Mouse (Mus musculus): ENCODE measurements around the gene Hs3st1. TPM values are rescaled to one million over a fixed set of nuclear protein-coding genes. Genes with fewer than 3 reads are reported as not detected.

Gene Hs3st1
- polyA plus RNA-seq, 1 experiment from 2014 or later = 1.7 TPM

DNA sequence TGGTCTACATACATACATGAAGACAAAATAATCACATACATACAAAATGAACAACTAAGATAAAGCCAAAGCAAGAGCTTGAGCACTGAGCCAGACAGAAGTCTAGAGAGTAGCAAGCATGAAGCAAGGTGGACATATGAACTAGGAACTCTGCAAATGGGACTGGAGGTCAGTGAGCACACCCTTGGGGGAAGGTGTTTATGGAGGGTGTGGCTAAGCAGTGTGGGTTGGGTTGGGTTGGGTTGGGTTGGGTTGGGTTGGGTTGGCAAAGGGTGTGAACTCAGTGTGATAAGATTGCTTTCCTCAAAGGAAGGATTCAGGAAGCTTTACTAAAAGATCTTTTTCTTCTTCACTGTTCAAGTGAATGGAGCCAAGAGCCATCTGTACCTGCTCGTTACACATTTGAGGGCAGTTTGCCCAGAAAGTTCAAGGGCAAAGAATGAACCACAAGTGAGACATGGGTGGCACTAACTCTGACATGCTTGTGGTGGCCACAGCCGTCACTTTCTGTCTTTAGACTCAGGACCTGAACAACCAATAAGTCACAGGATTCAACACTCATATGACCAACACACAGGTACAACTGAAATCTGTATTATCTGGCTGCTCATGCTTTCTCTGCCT lies 137.8 kb downstream of the Hs3st1 start:
- DNase-seq (ENCODE audit: low spot score) (no peak), ATAC-seq (replicated peaks; ENCODE audit: low FRiP score) (no peak)
- 80% methylated on average over 2 of the region's 2 CpGs for WGBS
- Histone ChIP-seq H3K27me3 (replicated peaks; ENCODE audit: control insufficient read depth, insufficient read depth, low read length) (no peaks in the 10 kb centered on the region), H3K4me2 (no peak overlapping the region), H3K4me1 (replicated peaks; ENCODE audit: control insufficient read depth, insufficient read depth, low read length) (no peaks in the 10 kb centered on the region), H3K36me3 (ENCODE audit: control insufficient read depth, insufficient read depth, low read length) (no peaks in the 10 kb centered on the region), H3K9me3 (ENCODE audit: control insufficient read depth, low read length) (no peaks in the 10 kb centered on the region), H3K4me3 (ENCODE audit: low read depth, low read length) (no peak overlapping the region), H3K27ac (ENCODE audit: low read depth, low read length) (no peak overlapping the region), H3K9ac (ENCODE audit: low read depth, low read length) (no peak overlapping the region)

DNA sequence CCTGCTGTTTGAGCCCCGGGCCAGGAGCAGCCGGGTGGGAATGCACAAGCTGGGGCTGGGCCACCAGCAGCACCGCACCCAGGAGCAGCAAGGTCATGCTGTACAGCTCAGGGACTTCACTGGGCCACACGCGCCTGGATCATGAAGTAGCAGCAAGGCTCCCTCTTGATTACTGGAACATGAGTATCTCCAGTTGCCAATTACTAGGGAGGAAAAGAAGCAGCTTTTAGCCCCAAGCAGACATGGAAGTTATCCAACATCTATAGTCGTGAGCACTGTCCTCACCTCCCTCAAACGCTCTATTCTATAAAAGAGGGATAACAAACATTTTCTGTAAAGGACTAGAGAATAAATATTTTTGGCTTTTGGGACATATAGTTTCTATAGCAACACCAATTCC lies 140.1 kb downstream of the Hs3st1 start:
- WGBS = 92% methylated on average over 7 of the region's 7 CpGs
- Histone ChIP-seq H3K4me3 (ENCODE audit: low read depth, low read length) (no peak overlapping the region), H3K4me2 (no peak overlapping the region), H3K9me3 (ENCODE audit: control insufficient read depth, low read length) (no peaks in the 10 kb centered on the region), H3K36me3 (ENCODE audit: control insufficient read depth, insufficient read depth, low read length) (no peaks in the 10 kb centered on the region), H3K27me3 (replicated peaks; ENCODE audit: control insufficient read depth, insufficient read depth, low read length) (no peaks in the 10 kb centered on the region), H3K27ac (ENCODE audit: low read depth, low read length) (no peak overlapping the region), H3K9ac (ENCODE audit: low read depth, low read length) (no peak overlapping the region), H3K4me1 (replicated peaks; ENCODE audit: control insufficient read depth, insufficient read depth, low read length) (no peaks in the 10 kb centered on the region)
- ATAC-seq (replicated peaks; ENCODE audit: low FRiP score) (no peak), DNase-seq (ENCODE audit: low spot score) (no peak)

DNA sequence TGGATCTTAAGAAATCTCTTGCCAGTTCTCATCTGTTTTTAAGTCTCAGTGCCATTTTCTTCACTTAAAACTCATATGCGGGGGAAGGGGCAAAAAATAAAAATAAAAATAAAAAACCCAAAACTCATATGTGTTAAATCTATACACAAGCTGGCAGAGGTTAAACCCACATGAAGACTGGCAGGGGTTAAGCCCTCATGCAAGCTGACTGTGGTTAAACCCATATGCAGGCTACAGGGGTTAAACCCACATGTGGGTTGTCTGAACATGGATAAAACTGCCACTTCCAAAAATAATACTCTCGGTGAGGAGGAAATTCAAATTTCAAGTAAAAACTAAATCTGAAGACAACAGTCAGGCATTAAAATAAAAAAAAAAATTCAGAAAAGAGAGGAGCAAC lies 141.7 kb downstream of the Hs3st1 start:
- DNase-seq (ENCODE audit: low spot score) (no peak), ATAC-seq (replicated peaks; ENCODE audit: low FRiP score) (no peak)
- H3K9me3 ChIP-seq (ENCODE audit: control insufficient read depth, low read length) = no peaks in the 10 kb centered on the region
- H3K27me3 ChIP-seq (replicated peaks; ENCODE audit: control insufficient read depth, insufficient read depth, low read length) = no peaks in the 10 kb centered on the region
- no peaks in the 10 kb centered on the region for H3K36me3 ChIP-seq (ENCODE audit: control insufficient read depth, insufficient read depth, low read length)
- H3K9ac ChIP-seq (ENCODE audit: low read depth, low read length) = no peak overlapping the region
- no peak overlapping the region for H3K27ac ChIP-seq (ENCODE audit: low read depth, low read length)
- H3K4me1 ChIP-seq (replicated peaks; ENCODE audit: control insufficient read depth, insufficient read depth, low read length) = no peaks in the 10 kb centered on the region
- H3K4me2 ChIP-seq = no peak overlapping the region
- H3K4me3 ChIP-seq (ENCODE audit: low read depth, low read length) = no peak overlapping the region
- 86% methylated on average over 2 of the region's 2 CpGs for WGBS

DNA sequence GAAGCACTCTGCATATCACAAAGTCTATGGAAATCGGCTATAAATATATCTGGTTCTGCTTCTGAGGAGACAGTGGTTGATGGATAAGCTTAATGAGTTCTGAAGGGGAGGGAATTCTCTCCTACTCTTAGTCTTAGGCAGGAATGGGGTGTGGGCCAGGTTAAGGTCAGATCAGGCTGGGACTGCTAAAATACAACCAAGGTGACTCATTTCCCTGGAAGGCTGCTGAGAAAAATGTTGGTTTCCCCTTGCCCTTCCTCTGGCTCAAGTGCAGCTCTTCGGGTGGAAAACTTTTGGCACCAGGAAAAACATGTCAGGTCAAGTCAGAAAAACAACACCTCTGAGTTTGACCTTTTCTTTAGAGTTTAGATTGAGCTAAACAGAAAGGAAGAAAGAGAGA lies 143.0 kb downstream of the Hs3st1 start:
- Histone ChIP-seq H3K4me2 (no peak overlapping the region), H3K36me3 (ENCODE audit: control insufficient read depth, insufficient read depth, low read length) (no peaks in the 10 kb centered on the region), H3K4me1 (replicated peaks; ENCODE audit: control insufficient read depth, insufficient read depth, low read length) (no peaks in the 10 kb centered on the region), H3K9ac (ENCODE audit: low read depth, low read length) (no peak overlapping the region), H3K9me3 (ENCODE audit: control insufficient read depth, low read length) (no peaks in the 10 kb centered on the region), H3K27me3 (replicated peaks; ENCODE audit: control insufficient read depth, insufficient read depth, low read length) (no peaks in the 10 kb centered on the region), H3K4me3 (ENCODE audit: low read depth, low read length) (no peak overlapping the region), H3K27ac (ENCODE audit: low read depth, low read length) (no peak overlapping the region)
- DNase-seq (ENCODE audit: low spot score) (no peak), ATAC-seq (replicated peaks; ENCODE audit: low FRiP score) (no peak)
- 63% methylated on average over 2 of the region's 2 CpGs for WGBS

DNA sequence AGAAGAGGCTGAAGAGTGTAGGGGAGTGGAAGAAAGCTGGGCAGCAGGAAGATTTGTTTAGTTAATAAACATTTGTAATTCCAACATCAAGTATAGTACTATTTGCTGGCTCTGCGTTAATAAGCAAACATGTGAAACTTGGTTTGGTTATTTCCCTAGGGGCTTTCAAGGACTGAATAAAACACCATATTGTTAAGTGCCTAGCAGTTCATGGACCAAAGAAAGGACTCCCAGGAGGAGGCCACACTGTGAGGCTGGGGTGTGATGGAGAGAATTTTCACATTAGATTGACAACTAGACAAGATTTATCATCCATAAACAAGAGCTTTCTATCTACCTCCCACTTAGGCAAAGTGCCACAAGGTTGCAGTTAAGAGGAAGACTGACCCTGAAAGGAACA lies 147.0 kb downstream of the Hs3st1 start:
- 83% methylated on average over 1 of the region's 1 CpGs for WGBS
- ATAC-seq (replicated peaks; ENCODE audit: low FRiP score) = no peak
- H3K4me1 ChIP-seq (replicated peaks; ENCODE audit: control insufficient read depth, insufficient read depth, low read length) = no peaks in the 10 kb centered on the region
- H3K4me3 ChIP-seq (ENCODE audit: low read depth, low read length) = no peak overlapping the region
- H3K9me3 ChIP-seq (ENCODE audit: control insufficient read depth, low read length) = no peaks in the 10 kb centered on the region
- no peaks in the 10 kb centered on the region for H3K27me3 ChIP-seq (replicated peaks; ENCODE audit: control insufficient read depth, insufficient read depth, low read length)
- DNase-seq (ENCODE audit: low spot score) = no peak
- H3K4me2 ChIP-seq = no peak overlapping the region
- H3K9ac ChIP-seq (ENCODE audit: low read depth, low read length) = no peak overlapping the region
- H3K36me3 ChIP-seq (ENCODE audit: control insufficient read depth, insufficient read depth, low read length) = no peaks in the 10 kb centered on the region
- no peak overlapping the region for H3K27ac ChIP-seq (ENCODE audit: low read depth, low read length)

DNA sequence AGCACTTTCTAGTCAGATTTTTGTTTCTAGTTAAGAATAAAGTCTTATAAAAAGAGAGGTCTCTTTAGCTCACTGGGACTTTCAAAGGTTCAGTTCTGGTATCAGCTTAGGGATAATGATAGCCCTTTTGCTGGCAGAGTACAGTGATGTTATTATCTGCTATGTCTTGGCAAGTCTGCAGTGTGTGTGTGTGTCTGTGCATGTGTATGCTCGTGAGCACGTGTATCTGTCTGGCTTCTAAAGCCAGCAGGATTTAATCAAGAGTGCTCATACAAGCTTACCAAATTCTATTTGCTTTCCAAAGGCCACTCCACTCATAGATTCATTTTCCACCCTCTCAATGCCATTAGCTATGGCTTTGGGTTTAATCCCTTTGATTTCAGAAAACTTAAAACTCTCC lies 160.5 kb downstream of the Hs3st1 start:
- H3K4me2 ChIP-seq = no peak overlapping the region
- no peaks in the 10 kb centered on the region for H3K9me3 ChIP-seq (ENCODE audit: control insufficient read depth, low read length)
- no peaks in the 10 kb centered on the region for H3K27me3 ChIP-seq (replicated peaks; ENCODE audit: control insufficient read depth, insufficient read depth, low read length)
- ATAC-seq (replicated peaks; ENCODE audit: low FRiP score) (no peak), DNase-seq (ENCODE audit: low spot score) (no peak)
- no peaks in the 10 kb centered on the region for H3K4me1 ChIP-seq (replicated peaks; ENCODE audit: control insufficient read depth, insufficient read depth, low read length)
- H3K4me3 ChIP-seq (ENCODE audit: low read depth, low read length) = no peak overlapping the region
- 83% methylated on average over 2 of the region's 2 CpGs for WGBS
- no peak overlapping the region for H3K27ac ChIP-seq (ENCODE audit: low read depth, low read length)
- H3K9ac ChIP-seq (ENCODE audit: low read depth, low read length) = no peak overlapping the region
- no peaks in the 10 kb centered on the region for H3K36me3 ChIP-seq (ENCODE audit: control insufficient read depth, insufficient read depth, low read length)
